Mouse (Mus musculus): Measurements from ENCODE around the gene Pfkm. TPM values are rescaled to one million over a fixed set of nuclear protein-coding genes. Genes with fewer than 3 reads are reported as not detected.

Gene Pfkm
- total and polyA plus RNA-seq, 2 experiments, result 9.4 to 12.3 TPM

DNA sequence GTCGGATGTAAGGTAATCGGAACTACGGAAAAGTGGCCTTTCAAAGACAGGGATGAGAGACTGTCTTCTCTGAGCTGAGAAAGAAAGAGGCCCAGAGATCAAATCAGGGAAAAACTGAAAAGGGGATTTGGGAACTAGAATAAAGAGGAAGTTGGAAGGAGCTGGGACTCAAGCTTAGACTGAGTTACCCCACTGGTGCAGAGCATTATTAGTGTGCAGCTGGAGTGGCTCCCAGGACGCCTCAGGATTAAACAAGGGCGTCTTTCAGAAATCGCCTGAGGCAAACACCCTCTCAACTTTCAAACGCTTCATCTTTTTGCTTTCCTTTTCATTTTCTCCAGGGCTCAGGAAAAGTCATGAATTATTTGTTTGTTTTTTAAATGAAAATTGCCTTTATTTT, 60.5 kb downstream of the Pfkm start:
- TF ChIP-seq CTCF (IDR thresholded peaks at IDR 0.05; ENCODE audit: low read depth, low read length) (no peak), POLR2A (IDR thresholded peaks at IDR 0.05; ENCODE audit: extremely low read depth, insufficient read depth, low read length) (no peak)
- H3K27ac ChIP-seq (replicated peaks; ENCODE audit: insufficient read depth, low read depth, low read length), result no peak overlapping the region
- no peaks in the 10 kb centered on the region for H3K4me1 ChIP-seq (ENCODE audit: control insufficient read depth, insufficient read depth, low read length)
- H3K36me3 ChIP-seq (ENCODE audit: control insufficient read depth, insufficient read depth, low read length), result no peaks in the 10 kb centered on the region
- no peak overlapping the region for H3K9ac ChIP-seq (ENCODE audit: low read depth, low read length)
- DNase-seq (ENCODE audit: extremely low read depth, low read depth, low spot score), result no peak
- H3K4me3 ChIP-seq (ENCODE audit: insufficient read depth, low read depth, low read length), result no peak overlapping the region
- WGBS, result 85% methylated on average over 7 of the region's 7 CpGs
- no peaks in the 10 kb centered on the region for H3K79me2 ChIP-seq (ENCODE audit: control insufficient read depth, insufficient read depth, low read length)
- H3K27me3 ChIP-seq (ENCODE audit: control insufficient read depth, insufficient read depth, low read length), result no peaks in the 10 kb centered on the region

DNA sequence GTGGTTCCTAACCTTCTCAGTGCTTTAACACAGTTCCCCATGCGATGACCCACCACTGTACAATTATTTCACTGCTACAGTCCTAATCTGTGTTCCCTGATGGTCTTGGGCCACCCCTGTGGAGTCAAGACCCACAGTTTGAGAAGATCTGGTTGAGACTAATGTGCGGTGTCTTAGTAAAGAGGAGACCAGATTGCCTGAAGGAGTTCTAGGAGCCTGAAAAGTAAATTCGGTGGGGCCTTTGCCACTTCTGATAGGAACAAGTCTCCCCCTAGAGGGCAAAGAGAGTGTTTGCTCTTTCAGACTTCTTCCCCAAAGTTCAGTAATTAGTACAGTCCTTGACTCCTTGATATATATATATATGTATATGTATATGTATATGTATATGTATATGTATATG, 61.2 kb downstream of the Pfkm start:
- no peak for TF ChIP-seq POLR2A (IDR thresholded peaks at IDR 0.05; ENCODE audit: extremely low read depth, insufficient read depth, low read length)
- peak; percentile 52 for TF ChIP-seq CTCF (IDR thresholded peaks at IDR 0.05; ENCODE audit: low read depth, low read length)
- Histone ChIP-seq H3K36me3 (ENCODE audit: control insufficient read depth, insufficient read depth, low read length) (no peaks in the 10 kb centered on the region), H3K27ac (replicated peaks; ENCODE audit: insufficient read depth, low read depth, low read length) (no peak overlapping the region), H3K4me1 (ENCODE audit: control insufficient read depth, insufficient read depth, low read length) (no peaks in the 10 kb centered on the region), H3K4me3 (ENCODE audit: insufficient read depth, low read depth, low read length) (no peak overlapping the region), H3K27me3 (ENCODE audit: control insufficient read depth, insufficient read depth, low read length) (no peaks in the 10 kb centered on the region), H3K79me2 (ENCODE audit: control insufficient read depth, insufficient read depth, low read length) (no peaks in the 10 kb centered on the region), H3K9ac (ENCODE audit: low read depth, low read length) (no peak overlapping the region)
- WGBS, result 40% methylated on average over 3 of the region's 3 CpGs
- peak; percentile 48 for DNase-seq (ENCODE audit: extremely low read depth, low read depth, low spot score)

DNA sequence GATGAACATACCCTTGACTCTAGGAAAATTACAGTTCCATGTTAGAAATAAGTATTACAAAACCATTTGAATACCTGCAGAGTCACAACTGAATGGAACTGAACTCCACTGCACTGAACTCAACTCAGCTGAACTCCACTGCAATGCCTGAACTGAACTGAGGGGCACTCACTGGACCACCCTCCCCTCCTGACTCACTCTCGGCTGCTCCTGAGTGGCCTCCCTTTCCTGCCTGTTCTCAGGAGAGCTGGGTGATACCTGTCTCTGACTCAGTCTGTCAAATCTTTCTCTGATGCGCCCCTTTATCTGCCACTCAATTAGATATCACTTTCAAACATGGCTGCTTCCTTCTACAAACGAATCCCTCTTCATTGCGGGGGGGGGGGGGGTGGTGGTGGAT, 61.8 kb downstream of the Pfkm start:
- WGBS, result 53% methylated on average over 4 of the region's 4 CpGs
- DNase-seq (ENCODE audit: extremely low read depth, low read depth, low spot score), result no peak
- no peak overlapping the region for H3K4me3 ChIP-seq (ENCODE audit: insufficient read depth, low read depth, low read length)

DNA sequence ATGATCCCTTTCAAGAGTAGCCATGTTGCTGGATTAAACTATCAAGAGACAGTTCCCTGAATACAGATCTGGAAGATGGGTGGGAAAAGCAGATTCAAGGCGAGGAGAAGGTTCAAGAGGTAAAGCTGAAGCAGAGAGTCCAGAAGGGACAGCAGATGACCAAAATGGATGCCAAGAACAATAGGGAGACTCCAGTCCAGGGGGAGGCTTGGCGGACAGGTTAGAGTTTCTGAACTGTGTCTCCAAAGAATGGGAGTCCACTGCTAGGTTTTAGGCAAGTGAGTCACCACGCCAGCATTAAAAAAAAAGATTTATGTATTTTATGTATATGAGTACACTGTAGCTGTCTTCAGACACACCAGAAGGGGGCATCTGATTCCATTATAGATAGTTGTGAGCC, 62.2 kb downstream of the Pfkm start:
- 70% methylated on average over 3 of the region's 3 CpGs for WGBS
- Histone ChIP-seq H3K27ac (replicated peaks; ENCODE audit: insufficient read depth, low read depth, low read length) (no peak overlapping the region), H3K79me2 (ENCODE audit: control insufficient read depth, insufficient read depth, low read length) (no peaks in the 10 kb centered on the region), H3K36me3 (ENCODE audit: control insufficient read depth, insufficient read depth, low read length) (no peaks in the 10 kb centered on the region), H3K9ac (ENCODE audit: low read depth, low read length) (no peak overlapping the region), H3K27me3 (ENCODE audit: control insufficient read depth, insufficient read depth, low read length) (no peaks in the 10 kb centered on the region), H3K4me3 (ENCODE audit: insufficient read depth, low read depth, low read length) (no peak overlapping the region), H3K4me1 (ENCODE audit: control insufficient read depth, insufficient read depth, low read length) (no peaks in the 10 kb centered on the region)
- DNase-seq (ENCODE audit: extremely low read depth, low read depth, low spot score), result no peak
- TF ChIP-seq CTCF (IDR thresholded peaks at IDR 0.05; ENCODE audit: low read depth, low read length), result no peak
- no peak for TF ChIP-seq POLR2A (IDR thresholded peaks at IDR 0.05; ENCODE audit: extremely low read depth, insufficient read depth, low read length)

More for the DNA sequence above, 61.8 kb downstream of the Pfkm start:
- TF ChIP-seq CTCF (IDR thresholded peaks at IDR 0.05; ENCODE audit: low read depth, low read length), result no peak
- TF ChIP-seq POLR2A (IDR thresholded peaks at IDR 0.05; ENCODE audit: extremely low read depth, insufficient read depth, low read length), result no peak
- Histone ChIP-seq H3K27me3 (ENCODE audit: control insufficient read depth, insufficient read depth, low read length) (no peaks in the 10 kb centered on the region), H3K9ac (ENCODE audit: low read depth, low read length) (no peak overlapping the region), H3K4me1 (ENCODE audit: control insufficient read depth, insufficient read depth, low read length) (no peaks in the 10 kb centered on the region), H3K79me2 (ENCODE audit: control insufficient read depth, insufficient read depth, low read length) (no peaks in the 10 kb centered on the region), H3K36me3 (ENCODE audit: control insufficient read depth, insufficient read depth, low read length) (no peaks in the 10 kb centered on the region), H3K27ac (replicated peaks; ENCODE audit: insufficient read depth, low read depth, low read length) (no peak overlapping the region)

DNA sequence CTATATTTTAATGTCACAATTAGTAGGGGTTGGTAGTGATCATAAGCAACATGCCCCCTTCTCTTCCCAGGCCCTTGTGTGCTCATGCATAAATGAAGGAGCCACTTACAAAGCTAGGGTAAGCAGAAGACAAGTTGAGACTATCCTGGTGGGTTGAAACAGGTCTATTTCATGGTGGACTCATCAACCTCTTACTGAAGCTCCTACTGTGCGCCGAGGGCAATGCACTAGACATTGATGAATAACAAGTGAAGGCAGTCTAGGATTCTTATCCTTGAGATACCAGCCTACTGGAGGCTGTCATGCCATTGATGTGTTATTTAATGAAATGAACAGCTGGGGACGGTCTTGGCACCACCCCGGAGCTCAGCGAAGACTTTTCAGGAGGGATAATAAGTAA, 62.9 kb downstream of the Pfkm start:
- Histone ChIP-seq H3K4me3 (ENCODE audit: insufficient read depth, low read depth, low read length) (no peak overlapping the region), H3K27ac (replicated peaks; ENCODE audit: insufficient read depth, low read depth, low read length) (no peak overlapping the region), H3K27me3 (ENCODE audit: control insufficient read depth, insufficient read depth, low read length) (no peaks in the 10 kb centered on the region), H3K79me2 (ENCODE audit: control insufficient read depth, insufficient read depth, low read length) (no peaks in the 10 kb centered on the region), H3K9ac (ENCODE audit: low read depth, low read length) (no peak overlapping the region), H3K4me1 (ENCODE audit: control insufficient read depth, insufficient read depth, low read length) (no peaks in the 10 kb centered on the region), H3K36me3 (ENCODE audit: control insufficient read depth, insufficient read depth, low read length) (no peaks in the 10 kb centered on the region)
- TF ChIP-seq POLR2A (IDR thresholded peaks at IDR 0.05; ENCODE audit: extremely low read depth, insufficient read depth, low read length), result no peak
- TF ChIP-seq CTCF (IDR thresholded peaks at IDR 0.05; ENCODE audit: low read depth, low read length), result no peak
- no peak for DNase-seq (ENCODE audit: extremely low read depth, low read depth, low spot score)
- 92% methylated on average over 5 of the region's 5 CpGs for WGBS

DNA sequence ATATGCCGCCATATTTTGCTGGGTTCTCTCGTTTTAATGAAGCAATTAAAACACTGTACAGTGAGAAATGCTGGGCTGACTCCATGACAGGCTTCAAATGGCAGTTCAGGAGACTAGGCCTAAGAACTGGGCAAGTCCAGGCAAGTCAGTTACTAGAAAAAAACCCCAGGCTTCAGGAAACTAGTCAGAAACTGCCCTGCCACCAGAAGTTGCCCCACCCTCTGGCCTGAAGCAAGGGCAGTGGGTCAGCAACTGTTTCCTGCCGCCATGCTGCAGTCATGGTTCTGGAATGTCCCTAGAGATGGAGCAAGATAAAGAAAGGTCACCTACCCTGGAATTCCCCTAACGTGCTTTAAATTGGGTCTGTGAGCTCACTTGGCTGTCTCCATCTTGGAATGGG, 63.6 kb downstream of the Pfkm start:
- no peak for DNase-seq (ENCODE audit: extremely low read depth, low read depth, low spot score)
- TF ChIP-seq CTCF (IDR thresholded peaks at IDR 0.05; ENCODE audit: low read depth, low read length), result no peak
- TF ChIP-seq POLR2A (IDR thresholded peaks at IDR 0.05; ENCODE audit: extremely low read depth, insufficient read depth, low read length), result no peak
- H3K27me3 ChIP-seq (ENCODE audit: control insufficient read depth, insufficient read depth, low read length), result no peaks in the 10 kb centered on the region

More for the DNA sequence above, 63.6 kb downstream of the Pfkm start:
- H3K4me1 ChIP-seq (ENCODE audit: control insufficient read depth, insufficient read depth, low read length), result no peaks in the 10 kb centered on the region
- no peak overlapping the region for H3K9ac ChIP-seq (ENCODE audit: low read depth, low read length)
- 76% methylated on average over 4 of the region's 4 CpGs for WGBS
- H3K4me3 ChIP-seq (ENCODE audit: insufficient read depth, low read depth, low read length), result no peak overlapping the region
- no peaks in the 10 kb centered on the region for H3K36me3 ChIP-seq (ENCODE audit: control insufficient read depth, insufficient read depth, low read length)
- no peak overlapping the region for H3K27ac ChIP-seq (replicated peaks; ENCODE audit: insufficient read depth, low read depth, low read length)
- H3K79me2 ChIP-seq (ENCODE audit: control insufficient read depth, insufficient read depth, low read length), result no peaks in the 10 kb centered on the region

All from liver, adult 2 months (tissue).